Mouse (Mus musculus) testis, adult 2 months (tissue): ENCODE data around the gene Jam3.

Source experiments
- CTCF ChIP-seq: fragments of 200-500 bp; IDR thresholded peaks from 2 replicates; pipeline ENCODE4 v1.5.1; 2012; ENCODE audit warnings: low read depth, mild to moderate bottlenecking, inconsistent platforms, low read length, moderate library complexity; ENCODE audit not compliant: control insufficient read depth, insufficient read depth, insufficient replicate concordance
- POLR2A ChIP-seq: fragments of 200-500 bp; IDR thresholded peaks from 2 replicates; pipeline ENCODE4 v1.6.1; 2012; ENCODE audit warnings: low read depth, mild to moderate bottlenecking, inconsistent platforms, low read length, moderate library complexity; ENCODE audit not compliant: control insufficient read depth

DNA sequence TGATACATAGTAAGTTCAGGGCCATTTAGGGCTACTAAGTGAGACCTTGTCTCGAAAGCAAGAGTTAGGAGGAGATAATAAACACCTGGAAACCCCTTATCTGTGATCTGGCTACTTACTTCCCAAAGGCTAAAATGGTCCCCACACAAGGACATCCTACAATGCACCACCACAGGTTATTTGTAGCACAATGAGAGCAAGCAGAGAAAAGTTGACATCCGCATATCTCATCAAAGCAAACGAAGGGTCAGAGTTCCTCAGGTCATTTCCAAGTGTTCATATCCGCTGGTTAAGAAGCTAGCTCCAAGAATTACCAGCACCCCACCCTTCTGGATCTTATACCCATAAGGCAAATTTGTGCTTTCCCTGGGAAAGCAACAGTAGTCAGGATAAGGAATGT, 46.8 kb downstream of the Jam3 start:
- TF ChIP-seq CTCF (no peak), POLR2A (no peak)
